Mouse (Mus musculus) thymus, adult 2 months (tissue): ENCODE measurements around the gene Cast.

Source experiments
- CTCF ChIP-seq: fragments of 200-500 bp; IDR thresholded peaks from 2 replicates; pipeline ENCODE4 v1.5.1; 2012; ENCODE audit warnings: mild to moderate bottlenecking, control low read depth, low read length, moderate library complexity, borderline replicate concordance; ENCODE audit not compliant: control insufficient read depth, poor library complexity, insufficient read depth; ENCODE audit errors: extremely low read depth
- POLR2A ChIP-seq: fragments of 200-500 bp; IDR thresholded peaks from 2 replicates; pipeline ENCODE4 v1.6.1; 2012; ENCODE audit warnings: mild to moderate bottlenecking, low read length, control low read depth, moderate library complexity; ENCODE audit not compliant: control insufficient read depth, poor library complexity, insufficient read depth; ENCODE audit errors: extremely low read depth

- TF ChIP-seq CTCF (0 out of 2 replicates have a peak, but pooled peaks have one; percentile 42), POLR2A (0 out of 2 replicates have a peak, but pooled peaks have one; percentile 29)
Observed at GRCm38 (mm10) chr13:74770480-74770879, 38.1 kb downstream of the Cast start.
